Mouse (Mus musculus): ENCODE measurements around the gene Ptprn. TPM values are rescaled to one million over a fixed set of nuclear protein-coding genes. Genes with fewer than 3 reads are reported as not detected.
A peak's percentile ranks its signal among the peaks of the same experiment; 100 is the strongest.

Ptprn gene
- total and polyA plus RNA-seq, 2 experiments from 2014 or later = 31.5 to 68.7 TPM

DNA sequence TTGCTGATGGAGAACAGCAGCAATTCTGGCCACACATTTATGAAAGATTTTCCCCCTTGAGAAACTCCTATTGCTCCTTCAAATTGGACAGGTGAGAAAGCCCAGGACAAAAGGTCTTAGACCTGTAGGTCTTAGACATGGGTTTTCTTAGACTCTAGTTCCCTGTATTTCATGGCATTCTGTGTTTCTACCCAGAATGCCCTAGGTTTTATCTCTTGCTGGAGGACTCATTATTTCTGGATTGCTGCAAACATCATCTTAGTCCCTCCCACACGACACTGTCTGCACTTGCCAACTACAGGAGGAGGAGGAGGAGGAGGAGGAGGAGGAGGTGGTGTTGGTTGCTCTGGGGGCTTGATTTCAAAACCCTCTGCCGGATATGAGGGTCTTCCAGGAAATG is 38.2 kb downstream of the Ptprn start:
- no peak for DNase-seq
- TF ChIP-seq CTCF (IDR thresholded peaks at IDR 0.05; ENCODE audit: low read depth) = no peak
- Histone ChIP-seq H3K4me1 (ENCODE audit: insufficient read depth) (no peaks in the 10 kb centered on the region), H3K27me3 (ENCODE audit: insufficient read depth, low read length) (peaks cover 5% of the 10 kb centered on the region; the same call in 1 of the 2 replicates), H3K9ac (no peak overlapping the region), H3K36me3 (ENCODE audit: insufficient read depth) (no peaks in the 10 kb centered on the region), H3K27ac (ENCODE audit: low read depth, low read length) (no peak overlapping the region), H3K9me3 (ENCODE audit: low read length) (no peaks in the 10 kb centered on the region), H3K4me3 (ENCODE audit: low read depth, low read length) (no peak overlapping the region), H3K4me2 (ENCODE audit: low read depth) (no peak overlapping the region)
- WGBS = 64% methylated on average over 2 of the region's 2 CpGs
- no peak for ATAC-seq

DNA sequence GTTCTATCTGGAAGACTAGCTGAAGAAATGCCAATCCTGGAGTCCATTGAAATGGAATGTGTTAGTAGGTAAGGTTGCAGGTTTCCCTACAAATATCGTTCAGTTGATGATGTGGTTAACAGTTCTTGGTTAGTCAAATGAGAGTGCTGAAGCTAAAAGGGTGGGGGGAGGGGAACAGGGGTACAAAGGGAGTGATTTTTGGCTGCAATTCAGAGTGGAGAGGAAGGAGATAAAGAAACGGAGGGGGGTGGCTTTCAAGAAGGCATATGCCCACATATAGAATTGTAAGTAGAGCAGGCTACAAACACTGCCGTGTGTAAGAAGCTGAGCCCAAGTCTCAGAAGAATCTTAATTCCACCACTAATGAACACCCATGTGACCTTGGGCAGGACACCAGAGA is 38.8 kb downstream of the Ptprn start:
- no peaks in the 10 kb centered on the region for H3K9me3 ChIP-seq (ENCODE audit: low read length)
- no peak overlapping the region for H3K9ac ChIP-seq
- H3K4me3 ChIP-seq (ENCODE audit: low read depth, low read length) = no peak overlapping the region
- no peak overlapping the region for H3K4me2 ChIP-seq (ENCODE audit: low read depth)
- H3K4me1 ChIP-seq (ENCODE audit: insufficient read depth) = no peaks in the 10 kb centered on the region
- H3K27ac ChIP-seq (ENCODE audit: low read depth, low read length) = no peak overlapping the region
- no peak for TF ChIP-seq CTCF (IDR thresholded peaks at IDR 0.05; ENCODE audit: low read depth)
- DNase-seq = no peak
- ATAC-seq = no peak
- no peaks in the 10 kb centered on the region for H3K36me3 ChIP-seq (ENCODE audit: insufficient read depth)
- WGBS = 45% methylated on average over 3 of the region's 3 CpGs
- H3K27me3 ChIP-seq (ENCODE audit: insufficient read depth, low read length) = peaks cover 11% of the 10 kb centered on the region

DNA sequence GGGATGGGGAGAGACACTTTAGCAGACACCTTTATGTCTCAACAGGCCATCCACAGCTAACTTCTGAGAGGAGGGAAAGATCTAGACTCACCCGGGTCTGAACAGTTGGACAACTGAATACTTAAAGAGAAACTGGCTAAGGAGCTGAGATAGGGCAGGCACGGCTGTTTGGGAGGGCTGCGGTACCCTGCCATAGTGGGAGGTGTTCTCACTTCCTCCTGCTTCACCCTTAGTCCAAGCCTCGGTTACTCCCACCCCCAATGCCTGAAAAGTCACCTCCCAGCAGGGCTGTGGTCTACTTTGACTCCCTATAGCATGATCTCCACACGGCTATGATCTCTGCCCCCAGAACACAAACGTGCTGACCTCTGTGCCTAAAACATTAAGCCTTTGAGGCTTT is 40.8 kb downstream of the Ptprn start:
- ATAC-seq = no peak
- TF ChIP-seq CTCF (IDR thresholded peaks at IDR 0.05; ENCODE audit: low read depth) = no peak
- no peak overlapping the region for H3K4me3 ChIP-seq (ENCODE audit: low read depth, low read length)

DNA sequence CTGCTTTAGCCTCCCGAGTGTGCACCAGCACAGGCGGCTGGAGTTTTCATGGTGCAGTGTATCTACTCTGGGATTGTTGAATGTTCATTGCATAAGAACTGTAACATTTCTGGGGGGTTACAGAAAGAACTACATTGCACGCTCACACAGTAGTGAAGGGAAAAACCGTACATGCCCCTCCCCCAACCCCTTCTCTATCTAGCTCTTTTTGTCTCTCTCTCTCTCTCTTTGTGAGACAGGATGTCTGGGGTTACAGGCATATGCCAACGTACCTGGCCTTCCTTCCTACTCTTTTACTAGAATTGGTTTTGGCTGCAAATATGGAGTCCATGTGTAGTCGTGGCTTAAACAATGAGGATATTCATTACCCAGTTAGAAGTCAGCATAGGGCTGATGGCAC is 41.4 kb downstream of the Ptprn start:
- no peak for TF ChIP-seq CTCF (IDR thresholded peaks at IDR 0.05; ENCODE audit: low read depth)
- H3K9me3 ChIP-seq (ENCODE audit: low read length) = no peaks in the 10 kb centered on the region
- WGBS = 85% methylated on average over 6 of the region's 6 CpGs
- no peak for DNase-seq
- H3K27me3 ChIP-seq (ENCODE audit: insufficient read depth, low read length) = peaks cover 20% of the 10 kb centered on the region
- H3K27ac ChIP-seq (ENCODE audit: low read depth, low read length) = no peak overlapping the region
- H3K4me1 ChIP-seq (ENCODE audit: insufficient read depth) = peaks cover 4% of the 10 kb centered on the region
- H3K36me3 ChIP-seq (ENCODE audit: insufficient read depth) = no peaks in the 10 kb centered on the region
- H3K4me3 ChIP-seq (ENCODE audit: low read depth, low read length) = no peak overlapping the region
- H3K4me2 ChIP-seq (ENCODE audit: low read depth) = no peak overlapping the region
- ATAC-seq = no peak
- no peak overlapping the region for H3K9ac ChIP-seq

More for the DNA sequence above, 40.8 kb downstream of the Ptprn start:
- WGBS = 64% methylated on average over 6 of the region's 6 CpGs
- H3K36me3 ChIP-seq (ENCODE audit: insufficient read depth) = no peaks in the 10 kb centered on the region
- peaks cover 4% of the 10 kb centered on the region for H3K4me1 ChIP-seq (ENCODE audit: insufficient read depth)
- peaks cover 20% of the 10 kb centered on the region for H3K27me3 ChIP-seq (ENCODE audit: insufficient read depth, low read length)
- no peak overlapping the region for H3K4me2 ChIP-seq (ENCODE audit: low read depth)
- no peak for DNase-seq
- H3K9ac ChIP-seq = no peak overlapping the region
- no peak overlapping the region for H3K27ac ChIP-seq (ENCODE audit: low read depth, low read length)
- no peaks in the 10 kb centered on the region for H3K9me3 ChIP-seq (ENCODE audit: low read length)

DNA sequence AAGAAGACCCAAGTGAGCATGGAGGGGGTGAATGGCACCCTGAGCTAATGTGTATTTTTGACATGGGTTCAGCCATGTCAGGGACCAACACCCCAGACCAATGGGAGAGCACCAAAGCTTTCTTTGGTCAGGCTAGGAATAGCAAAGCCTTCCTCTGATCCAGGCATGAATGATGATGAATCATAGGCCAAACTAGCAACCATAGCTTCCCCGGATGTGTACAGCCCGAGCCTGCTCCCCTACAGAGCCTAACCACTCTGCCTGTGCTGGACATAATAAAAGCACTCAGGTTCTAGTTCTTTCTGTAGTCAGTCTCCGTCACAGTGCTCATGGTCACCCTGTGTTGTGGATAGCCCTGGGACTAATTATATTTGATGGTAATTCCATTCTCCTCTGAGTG is 42.8 kb downstream of the Ptprn start:
- DNase-seq (no peak), ATAC-seq (no peak)
- TF ChIP-seq CTCF (IDR thresholded peaks at IDR 0.05; ENCODE audit: low read depth) = no peak
- H3K4me1 ChIP-seq (ENCODE audit: insufficient read depth) = peaks cover 4% of the 10 kb centered on the region
- H3K36me3 ChIP-seq (ENCODE audit: insufficient read depth) = no peaks in the 10 kb centered on the region
- H3K9ac ChIP-seq = no peak overlapping the region
- H3K4me2 ChIP-seq (ENCODE audit: low read depth) = no peak overlapping the region
- H3K27me3 ChIP-seq (ENCODE audit: insufficient read depth, low read length) = peaks cover 20% of the 10 kb centered on the region
- no peak overlapping the region for H3K4me3 ChIP-seq (ENCODE audit: low read depth, low read length)
- H3K27ac ChIP-seq (ENCODE audit: low read depth, low read length) = no peak overlapping the region
- H3K9me3 ChIP-seq (ENCODE audit: low read length) = no peaks in the 10 kb centered on the region
- WGBS = 82% methylated on average over 3 of the region's 3 CpGs

DNA sequence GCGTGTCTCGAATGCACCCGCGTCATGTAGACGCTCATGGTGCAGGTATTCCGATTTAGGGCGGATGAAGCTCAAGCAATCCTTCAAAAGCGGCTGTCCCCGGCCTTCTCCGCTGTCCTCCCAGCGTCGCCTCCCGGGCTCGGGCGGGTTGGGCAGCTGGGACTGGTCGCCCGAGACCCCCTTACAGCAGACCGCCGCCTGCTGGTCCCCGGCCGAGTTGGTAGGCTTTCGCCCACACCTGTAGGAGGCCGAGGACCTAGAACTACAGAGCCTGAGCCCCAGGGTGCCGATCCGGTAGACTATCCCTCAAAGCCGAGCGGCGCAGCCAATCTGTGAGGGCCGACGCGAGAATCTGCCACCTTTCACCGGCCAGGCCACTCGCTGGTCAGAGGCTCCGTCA is 44.8 kb downstream of the Ptprn start, which contains the start of gene Tuba4a:
Gene Tuba4a, minus strand, starts transcription at position 335 of the 400 bp plus-strand sequence.
- peak within 1 kb of the TSS; percentile 64 for H3K9ac ChIP-seq
- WGBS = under 1% methylated on average over 34 of the region's 34 CpGs
- H3K27ac ChIP-seq (ENCODE audit: low read depth, low read length) = no peak within 1 kb of the TSS
- peaks cover 14% of the 10 kb centered on the region for H3K36me3 ChIP-seq (ENCODE audit: insufficient read depth)
- TF ChIP-seq CTCF (IDR thresholded peaks at IDR 0.05; ENCODE audit: low read depth) = no peak; the same call in 1 of the 2 replicates
- peak; percentile 42 for ATAC-seq
- no peaks in the 10 kb centered on the region for H3K9me3 ChIP-seq (ENCODE audit: low read length)
- peak within 1 kb of the TSS; percentile 98 for H3K4me2 ChIP-seq (ENCODE audit: low read depth)
- DNase-seq = no peak
- peaks cover 4% of the 10 kb centered on the region for H3K4me1 ChIP-seq (ENCODE audit: insufficient read depth)
- H3K27me3 ChIP-seq (ENCODE audit: insufficient read depth, low read length) = peaks cover 20% of the 10 kb centered on the region
- H3K4me3 ChIP-seq (ENCODE audit: low read depth, low read length) = peak within 1 kb of the TSS; percentile 56

DNA sequence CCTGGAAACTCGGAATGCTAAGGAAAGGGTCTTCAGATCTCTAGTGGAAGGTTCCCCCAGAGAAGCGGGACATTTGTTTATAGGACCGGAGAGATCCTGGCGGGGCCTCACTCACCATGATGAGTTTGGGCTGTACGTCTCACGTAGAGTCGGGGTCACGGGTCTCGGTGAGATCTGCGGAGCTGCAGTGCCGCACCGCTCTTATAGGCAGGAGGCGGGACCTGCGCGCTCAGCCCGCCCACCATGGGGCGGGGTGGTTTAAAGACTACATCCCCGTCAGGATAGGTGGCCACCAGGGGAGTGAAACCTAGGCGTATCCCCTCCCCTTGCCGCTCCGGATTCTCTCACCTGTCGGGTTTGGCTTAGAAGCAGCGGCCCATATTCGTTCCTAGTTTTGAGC is 45.2 kb downstream of the Ptprn start:
- Histone ChIP-seq H3K4me3 (ENCODE audit: low read depth, low read length) (peak overlapping the region; percentile 56), H3K27me3 (ENCODE audit: insufficient read depth, low read length) (peaks cover 20% of the 10 kb centered on the region), H3K27ac (ENCODE audit: low read depth, low read length) (no peak overlapping the region), H3K9ac (peak overlapping the region; percentile 64), H3K36me3 (ENCODE audit: insufficient read depth) (peaks cover 18% of the 10 kb centered on the region), H3K4me2 (ENCODE audit: low read depth) (peak overlapping the region; percentile 98), H3K4me1 (ENCODE audit: insufficient read depth) (peaks cover 4% of the 10 kb centered on the region), H3K9me3 (ENCODE audit: low read length) (no peaks in the 10 kb centered on the region)
- peak; percentile 52 for TF ChIP-seq CTCF (IDR thresholded peaks at IDR 0.05; ENCODE audit: low read depth)
- peak; percentile 94 for ATAC-seq
- DNase-seq = peak; percentile 89
- WGBS = under 1% methylated on average over 24 of the region's 24 CpGs
